Mouse (Mus musculus) WW6 (cell line): ENCODE data around the gene Slc51a.
"Not testable (repeated sequence)": the region's sequence is repeated elsewhere in the genome, so short reads cannot be mapped to it uniquely, and the experiment has no call there.

Experiments used
- DNase-seq: peaks from one replicate; pipeline ENCODE4 v3.0.0-alpha.2; 2013; ENCODE audit warnings: low read depth, low spot score

Gene Slc51a

DNA sequence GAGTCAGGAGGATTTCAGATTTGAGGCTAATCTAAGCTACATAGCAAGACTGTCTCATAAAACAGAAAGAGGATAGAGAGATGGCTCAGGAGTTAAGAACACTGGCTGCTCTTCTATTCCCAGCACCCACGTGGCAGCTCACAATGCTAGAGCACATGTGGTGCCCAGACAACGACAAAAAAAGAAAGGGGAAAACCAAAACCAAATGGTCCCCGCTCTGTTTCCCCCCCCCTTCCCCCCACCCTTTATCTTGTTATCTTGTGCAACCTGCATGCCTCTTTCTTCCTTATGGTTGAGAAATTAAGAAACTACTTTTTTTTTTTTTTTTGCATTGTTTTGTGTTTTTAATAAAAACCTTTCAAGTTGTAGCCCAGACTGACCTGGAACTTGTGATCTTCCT lies 19.2 kb downstream of the Slc51a start:
- no peak for DNase-seq

DNA sequence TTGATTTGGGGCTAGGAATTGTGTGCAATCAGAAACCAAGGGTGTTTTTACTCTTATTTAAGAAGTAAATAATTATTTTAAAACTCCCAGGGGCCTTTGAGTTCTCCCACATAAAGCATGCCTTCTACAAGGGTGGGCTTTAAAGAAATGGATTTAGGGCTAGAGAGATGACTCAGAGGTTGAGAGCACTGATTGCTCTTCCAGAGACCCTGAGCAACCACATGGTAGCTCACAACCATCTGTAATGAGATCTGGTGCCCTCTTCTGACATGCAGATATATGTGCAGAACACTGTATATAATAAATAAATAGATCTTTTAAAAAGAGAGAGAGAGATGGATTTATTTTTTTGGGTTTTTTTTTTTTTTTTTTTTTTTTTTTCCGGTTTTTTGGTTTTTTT lies 22.8 kb downstream of the Slc51a start:
- no peak for DNase-seq

DNA sequence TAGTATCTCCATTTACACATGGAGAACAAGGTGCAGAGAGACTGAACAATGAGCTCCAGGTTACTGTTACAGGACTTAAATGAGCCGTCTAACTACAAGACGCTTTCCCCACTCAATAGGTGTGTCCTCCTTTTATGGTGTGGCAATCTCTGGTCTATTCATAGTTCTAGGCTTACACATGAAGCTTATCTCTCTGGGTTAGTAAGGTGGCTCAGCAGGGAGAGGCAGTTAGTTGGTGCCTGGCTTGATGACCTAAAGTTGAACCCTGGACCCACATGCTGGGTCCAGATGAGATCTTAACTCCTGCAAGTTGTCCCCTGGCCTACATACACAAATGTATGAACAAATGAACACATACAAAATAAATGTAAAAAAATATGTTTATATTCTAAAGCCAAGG lies 24.3 kb downstream of the Slc51a start:
- no peak for DNase-seq

- DNase-seq: no peak
These were observed 24.7 kb downstream of the Slc51a start for GRCm38 (mm10) chr16:32462950-32463349.

DNA sequence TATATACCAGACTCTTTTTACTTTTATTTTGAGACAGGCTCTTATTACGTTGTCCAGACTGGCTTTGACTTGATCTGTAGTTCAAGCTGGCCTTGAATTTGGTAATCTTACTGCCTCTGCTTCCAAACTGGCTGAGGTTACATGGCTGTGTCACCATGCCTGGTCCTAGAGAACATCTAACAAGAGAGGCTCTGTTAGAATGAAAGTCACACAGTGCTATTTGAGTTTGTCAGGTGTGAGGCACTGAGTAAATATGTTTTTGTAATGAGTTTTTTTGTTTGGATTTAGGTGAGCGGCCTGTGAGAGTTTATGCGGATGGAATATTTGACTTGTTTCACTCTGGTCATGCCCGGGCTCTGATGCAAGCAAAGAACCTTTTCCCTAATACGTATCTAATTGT lies 26.0 kb downstream of the Slc51a start:
- no peak for DNase-seq

- DNase-seq: no peak
These were observed 27.2 kb downstream of the Slc51a start for GRCm38 (mm10) chr16:32460518-32460917.

- peak; percentile 24 for DNase-seq
These were observed 29.9 kb downstream of the Slc51a start for GRCm38 (mm10) chr16:32457589-32458386.

- no peak for DNase-seq
These were observed 30.9 kb downstream of the Slc51a start for GRCm38 (mm10) chr16:32456761-32457160.

GRCm38 (mm10) chr16:32456086-32456485 lies 31.6 kb downstream of the Slc51a start:
- DNase-seq: no peak

DNA sequence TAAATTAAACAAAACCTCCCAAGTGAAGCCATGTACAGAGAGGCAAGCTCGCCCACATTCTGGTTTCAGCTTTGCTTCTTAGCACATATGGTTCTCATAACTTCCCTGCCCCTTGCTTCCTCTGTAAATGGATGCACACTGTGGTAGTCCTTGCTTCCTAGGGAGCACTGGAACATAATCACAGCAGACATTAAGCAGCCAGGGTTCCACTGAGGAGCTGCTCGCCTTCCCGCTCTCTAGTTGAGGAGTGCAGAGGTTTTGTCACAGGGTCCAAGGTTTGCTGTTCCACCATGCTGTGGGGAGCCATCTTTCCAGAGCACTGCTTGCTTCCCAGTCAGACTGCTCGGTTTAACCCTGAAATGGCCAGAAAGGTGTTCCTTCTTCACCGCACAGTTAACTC lies 33.0 kb downstream of the Slc51a start:
- DNase-seq: no peak

DNA sequence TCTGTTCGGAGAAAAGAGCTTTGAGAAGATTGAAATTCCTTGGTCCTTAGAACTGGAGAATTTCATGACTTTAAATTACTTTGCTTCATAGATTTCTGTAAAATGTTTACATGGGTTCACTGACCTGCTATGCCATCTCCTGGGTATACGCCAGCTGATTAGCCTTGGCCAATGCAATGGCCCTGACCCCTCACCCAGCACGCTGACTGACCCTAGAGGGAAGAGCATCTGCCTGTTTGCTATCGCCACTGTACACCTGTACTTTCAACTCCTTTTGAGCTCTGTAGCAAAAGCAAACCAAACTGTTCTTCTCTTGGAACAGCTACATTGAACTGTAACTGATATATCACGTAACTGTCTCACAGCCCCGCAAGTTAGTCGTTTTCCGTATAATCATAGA lies 34.6 kb downstream of the Slc51a start:
- DNase-seq: no peak

GRCm38 (mm10) chr16:32450133-32450532 lies 37.5 kb downstream of the Slc51a start:
- no peak for DNase-seq

GRCm38 (mm10) chr16:32449665-32450064 lies 38.0 kb downstream of the Slc51a start:
- DNase-seq: no peak

DNA sequence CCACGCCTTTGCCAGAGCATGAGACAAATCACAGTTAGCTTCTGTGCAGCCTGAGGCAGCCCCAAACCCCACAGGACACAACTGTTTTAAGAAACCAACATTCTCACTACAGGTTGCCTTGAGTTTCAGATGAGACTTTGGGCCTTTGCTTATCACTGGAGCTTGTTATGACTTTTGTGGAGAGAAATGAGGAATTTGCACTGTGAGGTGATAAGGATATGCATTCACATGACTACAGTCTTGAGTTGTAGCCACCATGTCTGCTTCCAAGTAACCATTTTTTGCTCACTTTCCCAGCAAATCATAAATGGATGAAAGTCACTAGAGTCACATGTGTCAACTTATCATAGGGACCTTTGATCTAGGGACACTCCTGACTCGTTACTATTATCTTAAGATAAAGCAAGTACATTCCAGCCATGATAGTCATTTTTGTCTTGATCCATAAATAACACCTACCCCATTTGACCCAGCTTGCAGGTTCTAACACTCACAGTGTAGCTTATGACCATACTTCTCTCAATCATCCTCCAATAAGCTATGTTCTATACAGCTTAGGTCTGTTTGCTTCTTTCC lies 41.0 kb downstream of the Slc51a start:
- DNase-seq: no peak

GRCm38 (mm10) chr16:32445558-32445957 lies 42.1 kb downstream of the Slc51a start:
- no peak for DNase-seq

DNA sequence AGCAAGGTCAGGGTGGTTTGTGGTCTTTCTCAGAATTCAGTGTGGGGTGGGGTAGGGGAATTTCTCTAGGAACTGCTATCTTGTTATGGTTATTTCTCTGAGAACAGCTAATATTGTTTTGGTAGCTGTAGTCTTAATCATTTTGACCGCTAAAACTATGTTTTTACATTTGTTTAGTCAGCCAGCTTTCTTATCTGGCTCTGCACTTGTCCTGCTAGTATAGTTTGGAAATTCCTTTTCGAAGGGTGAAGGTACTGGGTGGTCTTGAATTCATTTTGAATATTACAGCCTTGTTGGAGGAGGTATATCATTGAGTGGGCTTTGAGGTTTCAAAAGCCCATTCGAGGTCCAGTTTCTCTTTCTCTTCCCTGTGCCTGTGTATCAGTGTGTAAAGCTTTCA lies 43.1 kb downstream of the Slc51a start:
- not testable (repeated sequence) for DNase-seq

- DNase-seq: no peak
These were observed 46.2 kb downstream of the Slc51a start for GRCm38 (mm10) chr16:32441432-32441831.

GRCm38 (mm10) chr16:32437266-32437665 lies 50.4 kb downstream of the Slc51a start:
- no peak for DNase-seq

- DNase-seq: no peak
These were observed 51.0 kb downstream of the Slc51a start for GRCm38 (mm10) chr16:32436657-32437056.

GRCm38 (mm10) chr16:32434691-32435090 lies 53.0 kb downstream of the Slc51a start:
- DNase-seq: no peak

- DNase-seq: no peak
These were observed 53.6 kb downstream of the Slc51a start for GRCm38 (mm10) chr16:32434066-32434465.

- DNase-seq: no peak
These were observed 54.5 kb downstream of the Slc51a start for GRCm38 (mm10) chr16:32433138-32433537.

GRCm38 (mm10) chr16:32431926-32432325 lies 55.8 kb downstream of the Slc51a start:
- DNase-seq: no peak
